Mouse (Mus musculus) macrophage (primary cell): ENCODE data around the gene Adarb2. TPM values are rescaled to one million over a fixed set of nuclear protein-coding genes. Genes with fewer than 3 reads are reported as not detected.

Experiments
- H3K27ac ChIP-seq: fragments of 350-480 bp; formaldehyde crosslinking; 2 replicates; pipeline ENCODE4 v1.9.0; 2021
- H3K36me3 ChIP-seq: fragments of 350-480 bp; formaldehyde crosslinking; 2 replicates; pipeline ENCODE4 v1.9.0; 2021; ENCODE audit errors: inconsistent target
- H3K4me3 ChIP-seq: fragments of 350-480 bp; formaldehyde crosslinking; 2 replicates; pipeline ENCODE4 v1.9.0; 2021; ENCODE audit errors: inconsistent target
- H3K79me2 ChIP-seq: fragments of 350-480 bp; formaldehyde crosslinking; 2 replicates; pipeline ENCODE4 v1.9.0; 2021; ENCODE audit errors: inconsistent target
- WGBS: methylation state at CpG from one replicate; pipeline ENCODE4 v1.1.7; 2026; ENCODE audit warnings: inconsistent platforms; ENCODE audit not compliant: missing documents; 5-methylcytosine and 5-hydroxymethylcytosine counted together
- polyA plus RNA-seq: library from polyadenylated mRNA; stranded (reverse); fragments of 250-400 nt; gene quantifications from 3 replicates; pipeline ENCODE4 v1.2.4, GENCODE M21; 2018; ENCODE audit warnings: inconsistent platforms

Adarb2 gene
- polyA plus RNA-seq, 1 experiment from 2014 or later, result not detected

- Histone ChIP-seq H3K4me3 (no peak overlapping the region), H3K36me3 (no peaks in the 10 kb centered on the region), H3K79me2 (no peaks in the 10 kb centered on the region), H3K27ac (no peak overlapping the region)
- 98% methylated on average over 4 of the region's 4 CpGs for WGBS
These were observed 236.6 kb downstream of the Adarb2 start for GRCm38 (mm10) chr13:8439188-8439835.

DNA sequence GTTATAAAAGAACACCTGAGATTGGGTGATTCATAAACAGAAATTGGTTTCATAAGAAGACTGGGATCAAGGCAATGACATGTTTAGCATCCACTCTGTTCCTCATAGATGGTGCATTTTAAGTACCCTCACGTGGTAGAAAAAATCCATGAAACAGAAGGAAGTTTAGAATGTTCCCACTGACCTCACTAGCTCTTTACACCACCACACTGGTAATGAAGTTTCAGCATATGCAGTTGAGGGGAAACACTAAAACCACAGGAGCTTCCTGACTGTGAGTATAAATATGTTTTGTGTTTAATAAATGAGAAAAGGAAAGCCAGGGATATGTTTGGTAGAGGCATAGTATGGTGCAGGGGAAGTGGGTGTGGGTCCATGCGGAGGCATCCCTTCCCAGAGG lies 242.7 kb downstream of the Adarb2 start:
- Histone ChIP-seq H3K27ac (no peak overlapping the region), H3K4me3 (no peak overlapping the region), H3K36me3 (no peaks in the 10 kb centered on the region), H3K79me2 (no peaks in the 10 kb centered on the region)
- WGBS, result 0% methylated on average over 1 of the region's 2 CpGs

GRCm38 (mm10) chr13:8448192-8448879 lies 245.7 kb downstream of the Adarb2 start:
- no peak overlapping the region for H3K4me3 ChIP-seq
- H3K79me2 ChIP-seq, result no peaks in the 10 kb centered on the region
- no peaks in the 10 kb centered on the region for H3K36me3 ChIP-seq
- no peak overlapping the region for H3K27ac ChIP-seq
- 88% methylated on average over 8 of the region's 8 CpGs for WGBS

DNA sequence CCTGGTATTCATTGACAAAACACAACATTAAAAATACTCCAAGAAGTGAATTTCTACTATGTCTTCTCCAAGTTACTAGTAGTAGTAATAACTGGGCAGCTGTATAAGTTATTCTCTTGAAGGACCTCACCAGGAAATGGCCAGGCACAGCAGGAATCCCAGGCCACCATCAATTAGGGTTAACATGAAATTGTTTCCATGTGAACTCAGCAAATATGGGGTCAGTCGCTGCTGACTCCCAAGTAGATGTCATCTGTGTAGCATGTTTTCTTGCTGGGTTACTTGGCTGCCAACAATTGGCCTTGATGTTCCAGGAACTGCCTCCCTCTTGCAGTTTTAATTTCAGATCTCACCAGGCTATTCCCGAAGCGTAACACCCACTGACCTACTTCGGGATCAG lies 248.9 kb downstream of the Adarb2 start:
- Histone ChIP-seq H3K27ac (no peak overlapping the region), H3K4me3 (no peak overlapping the region), H3K79me2 (no peaks in the 10 kb centered on the region), H3K36me3 (no peaks in the 10 kb centered on the region)
- whole genome bisulfite sequencing, result 100% methylated on average over 4 of the region's 4 CpGs

GRCm38 (mm10) chr13:8456886-8457285 lies 254.2 kb downstream of the Adarb2 start:
- Histone ChIP-seq H3K36me3 (no peaks in the 10 kb centered on the region), H3K27ac (no peak overlapping the region), H3K4me3 (no peak overlapping the region), H3K79me2 (no peaks in the 10 kb centered on the region)
- 9% methylated on average over 3 of the region's 3 CpGs for WGBS

GRCm38 (mm10) chr13:8457831-8458230 lies 255.2 kb downstream of the Adarb2 start:
- WGBS, result 69% methylated on average over 3 of the region's 3 CpGs
- Histone ChIP-seq H3K27ac (no peak overlapping the region), H3K79me2 (no peaks in the 10 kb centered on the region), H3K36me3 (no peaks in the 10 kb centered on the region), H3K4me3 (no peak overlapping the region)

GRCm38 (mm10) chr13:8467591-8468366 lies 265.1 kb downstream of the Adarb2 start:
- Histone ChIP-seq H3K79me2 (no peaks in the 10 kb centered on the region), H3K27ac (no peak overlapping the region), H3K36me3 (no peaks in the 10 kb centered on the region), H3K4me3 (no peak overlapping the region)
- 83% methylated on average over 12 of the region's 12 CpGs for WGBS

- WGBS, result 67% methylated on average over 3 of the region's 3 CpGs
- Histone ChIP-seq H3K27ac (no peak overlapping the region), H3K4me3 (no peak overlapping the region), H3K36me3 (no peaks in the 10 kb centered on the region), H3K79me2 (no peaks in the 10 kb centered on the region)
These were observed 273.6 kb downstream of the Adarb2 start for GRCm38 (mm10) chr13:8476237-8476636.

GRCm38 (mm10) chr13:8478731-8479130 lies 276.1 kb downstream of the Adarb2 start:
- H3K79me2 ChIP-seq, result no peaks in the 10 kb centered on the region
- H3K4me3 ChIP-seq, result no peak overlapping the region
- no peak overlapping the region for H3K27ac ChIP-seq
- WGBS, result 100% methylated on average over 1 of the region's 1 CpGs
- H3K36me3 ChIP-seq, result no peaks in the 10 kb centered on the region

- Histone ChIP-seq H3K4me3 (no peak overlapping the region), H3K27ac (no peak overlapping the region), H3K36me3 (no peaks in the 10 kb centered on the region), H3K79me2 (no peaks in the 10 kb centered on the region)
These were observed 277.3 kb downstream of the Adarb2 start for GRCm38 (mm10) chr13:8479970-8480369.

DNA sequence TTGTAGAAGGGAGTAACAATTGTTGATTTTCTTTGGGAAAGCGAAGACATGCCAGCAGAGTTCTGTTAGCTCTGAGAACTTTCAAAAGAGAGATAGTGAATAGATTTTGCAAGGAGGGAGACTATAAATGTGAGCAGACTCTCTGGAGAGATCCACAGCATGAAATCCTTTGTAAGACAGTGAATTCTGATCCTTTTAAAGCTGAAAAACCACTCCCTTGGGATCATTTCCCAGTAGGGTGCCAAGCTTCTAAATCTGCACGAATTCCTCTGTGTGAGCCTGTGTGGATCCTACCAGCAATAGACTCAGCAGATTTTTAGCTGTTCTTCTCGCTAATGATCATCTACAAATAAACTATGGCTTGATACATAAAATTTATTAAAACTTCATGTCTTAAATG lies 278.7 kb downstream of the Adarb2 start:
- WGBS, result 71% methylated on average over 3 of the region's 3 CpGs
- no peaks in the 10 kb centered on the region for H3K36me3 ChIP-seq
- H3K27ac ChIP-seq, result no peak overlapping the region
- no peak overlapping the region for H3K4me3 ChIP-seq
- no peaks in the 10 kb centered on the region for H3K79me2 ChIP-seq

DNA sequence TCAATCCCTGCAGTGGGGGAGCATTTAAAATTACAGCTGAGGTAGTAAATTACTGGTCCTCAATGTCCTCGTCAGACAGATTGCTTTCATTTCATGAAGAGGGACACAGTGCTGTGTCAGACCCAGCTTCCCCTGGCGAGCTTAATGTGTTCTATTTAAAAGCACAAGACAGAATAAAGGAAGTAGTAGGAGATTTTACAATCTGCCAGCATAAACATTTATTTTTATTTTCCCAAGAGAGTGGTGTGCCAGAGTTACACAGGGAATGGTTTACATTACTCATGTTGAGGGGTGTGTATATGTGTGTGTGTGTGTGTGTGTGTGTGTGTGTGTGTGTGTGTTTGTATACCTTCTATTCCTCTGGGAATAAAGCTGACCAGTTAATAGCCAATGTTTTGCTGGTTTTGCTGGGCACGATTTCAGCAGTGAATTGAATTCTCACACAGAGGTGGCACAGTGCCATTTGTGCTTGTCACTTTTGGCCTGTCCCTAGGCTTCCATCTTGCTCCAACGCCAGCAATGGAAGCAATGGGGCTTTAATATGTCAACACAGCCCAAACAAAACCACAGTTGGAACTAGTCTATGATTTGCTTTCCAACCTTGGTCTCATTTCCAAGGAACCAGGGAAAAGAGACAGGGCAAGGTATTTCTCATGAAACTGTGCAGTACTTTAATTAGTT lies 282.1 kb downstream of the Adarb2 start:
- no peak overlapping the region for H3K27ac ChIP-seq
- H3K36me3 ChIP-seq, result no peaks in the 10 kb centered on the region
- H3K4me3 ChIP-seq, result no peak overlapping the region
- WGBS, result 40% methylated on average over 4 of the region's 4 CpGs
- no peaks in the 10 kb centered on the region for H3K79me2 ChIP-seq

DNA sequence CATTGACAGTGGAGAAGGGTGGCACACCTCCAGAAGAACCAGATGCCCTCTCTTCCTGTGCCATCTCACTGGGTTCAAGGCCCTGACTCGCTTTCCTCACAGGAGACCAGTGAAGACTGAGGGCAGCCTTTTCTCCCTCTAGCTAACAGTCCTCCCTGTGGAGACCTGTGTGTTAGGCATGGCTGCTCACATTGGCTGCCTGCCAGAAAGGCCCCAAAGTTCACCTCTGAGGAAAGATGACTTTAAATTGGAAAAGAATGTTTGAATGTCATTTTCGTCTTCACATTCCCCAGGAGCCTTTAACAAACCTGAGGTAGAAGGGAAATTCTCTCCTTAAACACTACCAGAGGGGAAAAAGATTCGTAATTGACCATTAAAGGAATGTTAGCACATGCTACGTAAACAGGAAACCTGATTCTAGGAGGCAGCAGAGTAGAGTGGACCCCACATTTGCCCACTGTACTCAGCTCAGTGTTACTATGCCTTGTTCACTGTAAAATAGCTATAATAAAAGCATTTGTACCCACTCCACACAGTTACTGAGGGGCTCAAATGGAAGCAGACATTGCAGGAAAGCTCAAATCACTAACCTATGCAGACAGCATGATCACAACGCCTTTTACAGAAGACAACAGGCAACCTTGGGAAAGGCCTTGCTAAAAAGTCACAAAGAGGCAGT lies 285.2 kb downstream of the Adarb2 start:
- 84% methylated on average over 5 of the region's 5 CpGs for WGBS
- no peaks in the 10 kb centered on the region for H3K36me3 ChIP-seq
- H3K4me3 ChIP-seq, result no peak overlapping the region
- no peak overlapping the region for H3K27ac ChIP-seq
- no peaks in the 10 kb centered on the region for H3K79me2 ChIP-seq

GRCm38 (mm10) chr13:8493363-8493762 lies 290.7 kb downstream of the Adarb2 start:
- 66% methylated on average over 5 of the region's 5 CpGs for WGBS
- H3K27ac ChIP-seq, result no peak overlapping the region

More at GRCm38 (mm10) chr13:8493363-8493762, 290.7 kb downstream of the Adarb2 start:
- Histone ChIP-seq H3K36me3 (no peaks in the 10 kb centered on the region), H3K79me2 (no peaks in the 10 kb centered on the region), H3K4me3 (no peak overlapping the region)
